Mouse (Mus musculus): Measurements from ENCODE around the gene Ubald1.

Ubald1 gene

DNA sequence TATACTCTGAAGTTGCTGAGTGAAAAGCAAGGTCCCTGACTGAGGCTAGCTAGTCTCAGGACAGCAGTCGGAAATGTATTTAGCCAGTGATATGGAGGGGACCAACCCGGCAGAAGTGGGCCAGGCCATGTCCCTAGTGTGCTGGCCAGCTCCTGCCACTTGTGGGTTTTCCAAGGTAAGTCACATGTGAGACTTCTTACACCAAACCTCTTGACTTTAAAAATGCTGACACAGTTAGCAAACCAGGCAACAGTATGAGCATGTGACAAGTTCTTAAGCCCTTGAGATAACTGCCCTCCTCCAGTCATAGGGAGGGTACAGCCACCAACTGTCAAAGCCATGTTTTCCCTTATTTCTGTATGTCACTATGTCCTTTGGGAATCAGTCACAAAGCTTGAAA lies 8.2 kb downstream of the Ubald1 start:
- peak; percentile 3 for DNase-seq (ENCODE audit: low read depth)

DNA sequence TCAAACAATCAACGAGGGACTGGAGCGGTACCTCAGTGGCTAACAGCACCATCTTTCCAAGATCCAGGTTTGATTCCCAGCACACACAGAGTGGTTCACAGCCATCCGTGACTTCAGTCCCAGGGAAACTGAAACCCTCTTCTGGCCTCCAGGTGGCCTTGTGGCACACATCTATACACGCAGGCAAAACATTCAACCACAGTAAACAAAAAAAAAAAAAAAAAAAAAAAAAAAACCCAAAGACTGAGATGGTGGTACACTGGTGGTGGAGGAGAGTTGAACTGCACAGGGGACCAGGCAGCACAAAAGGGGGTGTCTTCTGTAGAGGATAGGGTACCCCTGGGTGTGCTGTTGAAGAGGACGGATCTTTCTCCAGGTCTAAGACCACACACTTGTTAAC lies 9.6 kb downstream of the Ubald1 start:
- no peak for DNase-seq (ENCODE audit: low read depth)

- DNase-seq (ENCODE audit: low read depth): no peak
These were observed 13.9 kb downstream of the Ubald1 start for GRCm38 (mm10) chr16:4866101-4866695.

GRCm38 (mm10) chr16:4863742-4864141 lies 16.4 kb downstream of the Ubald1 start:
- DNase-seq (ENCODE audit: low read depth): no peak

- peak; percentile 72 for DNase-seq (ENCODE audit: low read depth)
These were observed 17.1 kb downstream of the Ubald1 start for GRCm38 (mm10) chr16:4862863-4863483.

DNA sequence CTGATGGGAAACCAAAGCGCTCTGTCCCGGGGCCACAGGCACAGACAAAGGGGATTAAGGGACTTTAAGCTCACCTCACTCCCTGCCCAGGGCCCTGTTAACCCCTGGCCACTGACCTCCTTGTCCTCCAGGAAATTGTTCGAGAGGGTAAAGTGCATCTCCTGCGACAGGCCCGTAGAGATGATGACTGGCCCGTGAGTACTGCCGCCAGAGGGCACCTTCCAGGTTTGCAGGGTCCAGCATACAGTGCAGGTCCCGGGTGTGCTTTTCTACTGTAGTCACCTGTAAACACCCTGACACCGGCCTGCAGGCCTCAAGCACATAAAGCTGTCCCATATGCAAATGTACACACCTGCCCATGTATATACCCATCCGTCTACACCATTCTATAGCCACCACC lies 18.7 kb downstream of the Ubald1 start:
- peak; percentile 31 for DNase-seq (ENCODE audit: low read depth)

GRCm38 (mm10) chr16:4855046-4855650 lies 25.0 kb downstream of the Ubald1 start:
- no peak for DNase-seq (ENCODE audit: low read depth)

DNA sequence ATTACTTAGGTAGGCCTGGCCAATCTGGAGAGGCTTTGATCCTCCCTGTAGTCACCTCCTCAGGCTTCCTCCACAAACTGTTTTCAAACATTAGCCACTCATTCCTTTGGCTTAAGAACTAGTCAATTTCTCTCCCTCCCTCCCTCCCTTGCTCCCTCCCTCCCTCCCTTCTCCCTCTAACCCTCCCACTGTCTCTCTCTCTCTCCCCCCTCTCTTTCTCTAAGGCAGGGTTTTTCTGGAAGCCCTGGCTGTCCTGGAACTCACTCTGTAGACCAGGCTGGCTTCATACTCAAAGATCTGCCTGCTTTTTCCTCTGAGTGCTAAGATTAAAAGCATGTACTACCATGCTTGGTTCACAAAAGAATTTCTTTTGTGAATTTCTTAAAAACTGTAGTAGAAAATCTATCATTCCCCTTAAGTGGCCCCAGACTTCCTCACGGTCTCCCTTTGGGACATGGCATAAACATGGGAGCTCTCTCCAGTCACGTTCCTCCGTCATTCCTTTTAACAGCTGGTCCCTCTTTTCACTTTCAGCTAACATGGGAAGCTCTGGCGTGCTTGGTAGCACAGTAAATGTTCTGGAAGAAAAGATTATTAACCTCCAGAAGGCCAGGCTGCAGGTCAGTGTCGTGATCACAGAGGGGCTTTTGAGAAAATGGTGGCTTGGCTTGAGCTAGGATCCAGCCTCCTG lies 29.0 kb downstream of the Ubald1 start:
- no peak for DNase-seq (ENCODE audit: low read depth)

DNA sequence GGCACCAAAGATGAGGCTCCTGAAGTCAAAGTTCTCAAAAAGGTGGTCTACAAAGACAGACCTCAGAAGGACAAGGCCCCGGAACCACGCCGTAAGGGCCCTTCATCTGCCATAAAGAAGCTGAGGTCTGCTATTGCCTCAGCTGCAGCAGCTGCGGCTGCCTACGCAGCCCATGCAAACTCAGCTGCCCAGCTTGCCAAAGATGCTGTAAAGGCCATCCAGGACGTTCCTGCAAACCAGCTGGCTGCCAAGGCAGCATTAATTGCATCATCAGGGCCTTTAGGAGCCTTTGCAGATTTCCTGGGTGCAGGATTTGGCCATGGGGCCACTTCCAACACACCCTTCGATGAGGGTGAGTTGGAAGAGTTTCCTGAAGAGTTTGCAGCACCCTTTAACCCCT lies 29.8 kb downstream of the Ubald1 start:
- no peak for DNase-seq (ENCODE audit: low read depth)

DNA sequence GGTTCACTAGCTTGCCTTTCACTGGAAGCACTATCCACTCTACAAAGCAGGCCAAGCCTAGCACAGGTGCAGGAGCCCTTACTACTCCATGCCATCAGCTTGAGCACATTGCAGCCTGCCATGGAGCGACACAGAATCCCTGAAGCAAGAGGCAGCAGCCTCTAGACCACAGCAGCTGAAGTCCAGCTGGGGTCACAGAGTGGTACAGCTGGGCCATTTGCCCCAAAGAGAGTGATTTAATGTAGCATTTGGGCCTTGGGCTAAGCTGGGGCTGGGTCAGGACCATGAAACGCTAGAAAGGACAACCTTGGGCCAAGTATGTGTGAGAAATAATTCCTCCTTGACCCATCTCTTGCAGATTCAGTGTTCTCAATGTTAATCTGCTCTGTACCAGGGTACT lies 32.0 kb downstream of the Ubald1 start:
- DNase-seq (ENCODE audit: low read depth): no peak

- no peak for DNase-seq (ENCODE audit: low read depth)
These were observed 33.1 kb downstream of the Ubald1 start for GRCm38 (mm10) chr16:4847041-4847440.

GRCm38 (mm10) chr16:4840231-4840630 lies 39.9 kb downstream of the Ubald1 start:
- no peak for DNase-seq (ENCODE audit: low read depth)

DNA sequence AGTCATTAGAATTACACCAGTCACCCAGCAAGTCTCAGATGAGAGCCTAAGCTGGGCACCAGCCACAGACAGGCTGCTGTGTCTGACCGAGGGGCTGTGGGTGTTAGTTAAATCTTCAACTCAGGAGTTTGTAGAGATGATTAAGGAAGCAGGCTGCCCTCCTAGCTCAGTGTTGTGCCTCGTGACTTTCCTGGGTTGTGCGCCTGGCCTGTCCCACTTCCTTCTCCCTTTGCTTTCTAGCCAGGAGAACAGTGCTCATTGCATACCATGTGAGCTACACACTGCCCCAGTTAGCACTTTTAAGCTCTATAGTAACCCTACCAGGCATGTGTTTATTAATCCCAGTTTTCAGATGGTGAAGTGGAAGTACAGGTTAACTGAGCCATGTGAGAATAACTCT lies 40.6 kb downstream of the Ubald1 start:
- DNase-seq (ENCODE audit: low read depth): no peak

DNA sequence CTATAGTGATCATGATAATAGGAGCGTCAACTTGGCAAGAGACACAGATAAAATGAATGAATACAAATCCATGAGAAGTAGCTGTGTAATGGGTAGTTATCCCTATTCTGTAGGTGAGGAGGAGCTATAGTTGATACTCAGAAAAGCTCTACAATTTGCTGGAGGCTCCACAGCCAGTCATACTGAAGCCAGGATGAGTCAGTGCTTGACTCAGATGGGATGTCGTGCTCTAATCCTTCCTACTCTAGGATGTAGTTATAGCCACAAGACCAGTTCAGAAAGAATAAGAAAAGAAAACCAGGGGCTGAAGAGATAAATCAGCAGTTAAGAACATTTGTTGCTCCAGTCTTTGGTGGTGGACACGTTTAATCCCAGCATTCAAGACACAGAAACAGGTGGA lies 42.5 kb downstream of the Ubald1 start:
- DNase-seq (ENCODE audit: low read depth): no peak

DNA sequence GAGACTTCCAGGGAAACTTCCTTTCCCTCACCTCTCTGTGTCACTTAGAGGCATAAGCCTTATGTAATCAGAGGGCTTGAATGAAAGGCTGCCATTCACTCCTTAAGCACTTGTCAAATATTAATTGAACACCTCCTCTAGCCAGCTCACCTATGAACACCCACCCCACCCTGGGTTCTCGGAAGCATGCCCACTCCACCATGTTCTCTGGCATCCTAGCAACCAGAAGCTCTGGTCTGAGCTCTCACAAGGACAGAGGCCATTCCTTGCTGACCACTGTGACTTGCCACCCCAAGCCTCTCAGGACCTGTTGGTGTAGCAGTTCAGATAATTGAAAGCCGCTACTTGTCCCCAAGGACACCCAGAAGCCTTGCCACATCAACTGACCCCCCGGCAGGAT lies 44.9 kb downstream of the Ubald1 start, which contains the start of gene 4930562C15Rik:
Gene 4930562C15Rik (plus strand): TSS at position 226 of the 400 bp plus-strand sequence.
- DNase-seq (ENCODE audit: low read depth): no peak

DNA sequence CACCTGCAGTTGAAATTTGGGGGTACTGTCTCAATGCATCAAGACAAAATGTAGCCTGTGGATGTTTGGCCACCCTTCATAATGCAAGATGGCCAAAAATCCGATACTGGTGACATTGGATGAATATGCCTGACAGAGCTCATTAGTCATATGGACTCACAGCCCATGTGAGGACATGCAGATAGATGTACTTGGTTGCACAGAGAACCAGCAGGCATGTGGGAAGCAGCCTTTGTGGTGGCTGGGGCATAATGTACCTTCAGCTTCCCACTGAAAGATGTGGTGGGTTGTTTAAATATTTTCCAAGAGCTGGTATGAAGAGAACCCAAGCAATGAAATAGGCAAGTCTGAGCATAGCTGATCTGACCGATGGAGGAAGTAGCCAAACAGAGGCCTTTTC lies 46.3 kb downstream of the Ubald1 start:
- DNase-seq (ENCODE audit: low read depth): no peak

DNA sequence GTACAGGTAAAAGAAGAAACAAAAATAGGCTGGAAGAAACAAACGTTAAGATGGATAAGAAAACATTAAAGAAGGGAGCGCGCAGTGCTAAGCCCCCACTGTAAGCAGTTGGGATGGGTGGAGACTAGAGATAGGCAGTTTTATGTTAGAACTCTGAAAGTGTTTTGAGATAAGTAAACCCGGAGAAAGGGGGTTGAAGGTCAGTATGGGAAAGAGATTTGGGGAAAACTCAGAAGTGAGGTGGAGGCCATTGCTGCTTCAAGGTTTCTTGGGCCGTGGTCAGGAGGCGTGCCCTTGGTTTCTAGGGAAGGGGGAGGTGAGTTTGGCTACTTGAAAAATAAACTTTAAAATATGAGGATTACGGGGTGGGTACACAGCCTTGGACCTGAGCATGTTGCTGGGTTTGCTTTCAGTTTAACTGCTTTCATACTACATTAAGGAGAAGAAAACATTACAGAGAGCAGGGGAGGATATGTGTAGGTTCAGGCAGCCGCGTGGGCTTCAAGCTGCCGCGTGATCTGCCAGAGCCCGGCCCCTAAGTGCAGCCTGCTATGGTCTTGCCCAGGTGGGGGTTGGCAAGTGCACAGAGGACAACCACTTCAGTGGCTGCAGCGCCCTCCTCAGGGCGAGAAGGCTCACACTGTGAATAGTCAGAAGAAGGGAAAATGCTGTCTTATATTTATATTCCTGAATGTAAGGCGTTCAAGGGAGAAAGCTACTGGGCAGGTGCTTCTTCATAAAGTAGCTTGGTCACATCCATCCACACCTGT lies 48.3 kb downstream of the Ubald1 start:
- no peak for DNase-seq (ENCODE audit: low read depth)

GRCm38 (mm10) chr16:4829271-4829900 lies 50.7 kb downstream of the Ubald1 start:
- DNase-seq (ENCODE audit: low read depth): no peak

DNA sequence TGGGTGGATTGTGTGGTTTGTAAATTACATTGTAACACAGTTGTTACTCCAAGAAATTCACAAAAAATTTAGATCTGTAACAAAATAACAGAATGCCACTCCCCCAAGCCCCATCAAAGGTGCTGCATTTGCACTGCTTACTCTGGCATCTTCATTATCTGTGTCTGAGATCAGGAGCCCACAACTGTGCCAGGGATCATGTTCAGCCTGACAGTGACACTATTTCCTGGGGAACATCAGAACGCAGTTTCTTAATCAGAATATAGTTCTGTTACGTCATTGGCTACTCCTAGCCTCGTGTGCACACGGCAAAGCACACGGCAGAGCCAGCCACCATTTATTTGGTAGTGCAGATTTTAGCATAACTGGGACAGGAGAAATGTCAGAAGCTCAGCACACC lies 52.5 kb downstream of the Ubald1 start:
- DNase-seq (ENCODE audit: low read depth): no peak

All from naive thymus-derived CD4-positive, alpha-beta T cell, adult 2 months (primary cell).